Mouse (Mus musculus) megakaryocyte, embryonic 14.5 days (primary cell): ENCODE data around the gene Naa38.

ENCODE experiments used
- FLI1 ChIP-seq: IDR thresholded peaks from 2 replicates; pipeline ENCODE4 v1.6.1; 2012; ENCODE audit warnings: low read length, inconsistent platforms, mixed read lengths
- GATA1 ChIP-seq: IDR thresholded peaks from 3 replicates; pipeline ENCODE4 v1.6.1; 2012; ENCODE audit warnings: mixed read lengths, low read length, inconsistent platforms, borderline replicate concordance

DNA sequence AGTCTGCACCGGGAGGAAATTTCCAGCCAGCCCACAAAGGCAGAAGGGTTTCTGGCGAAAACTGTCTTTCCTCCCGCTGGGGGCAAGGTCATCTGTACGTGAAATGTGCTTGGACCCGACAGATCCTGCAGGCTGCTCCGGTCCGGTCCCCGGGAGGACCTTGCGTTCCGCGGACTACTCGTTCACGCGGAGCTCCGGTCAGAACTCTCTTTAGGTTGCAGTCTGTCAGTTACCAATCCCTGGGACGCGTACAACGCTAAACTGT lies 14.7 kb downstream of the Naa38 start:
- TF ChIP-seq GATA1: no peak
- TF ChIP-seq FLI1: no peak
